Comparison of ENCODE assay signal across 24 mouse cellular contexts in genomic region chr2:109927446-109927845, GRCm38 (mm10). TPM values are rescaled to one million over a fixed set of nuclear protein-coding genes. Genes with fewer than 3 reads are reported as not detected.
A peak's percentile ranks its signal among the peaks of the same experiment; 100 is the strongest.
DNase-seq lines count a peak whose midpoint lies in the region; ATAC-seq and TF ChIP-seq lines count a peak whose summit lies in the region.
"Had no signal": no experiment of that assay in that cellular context is flagged by ENCODE, and none has a peak within 500 bp of the region (broad histone marks: within the 10 kb centered on the region; RNA-seq: fewer than 3 reads in every experiment).

No protein-coding gene starts in this region.

- H3K27me3 ChIP-seq in cerebellum, adult 2 months (ENCODE audit: control insufficient read depth, insufficient read depth, low read length): no peaks in the 10 kb centered on the region
- H3K27me3 ChIP-seq in hindbrain, embryonic 16.5 days (replicated peaks; ENCODE audit: control insufficient read depth, insufficient read depth, low read length): no peaks in the 10 kb centered on the region
- no peaks in the 10 kb centered on the region for H3K27me3 ChIP-seq in hindbrain, embryonic 14.5 days (ENCODE audit: control insufficient read depth, insufficient read depth, low read length)
- H3K27me3 ChIP-seq: CH12.LX; heart, embryonic 12.5 days; heart, embryonic 15.5 days; hindbrain, embryonic 13.5 days; Patski had no signal

- H3K4me1 ChIP-seq in cerebellum, adult 2 months (ENCODE audit: control insufficient read depth, insufficient read depth, low read length): peaks cover 15% of the 10 kb centered on the region
- no peaks in the 10 kb centered on the region for H3K4me1 ChIP-seq in hindbrain, embryonic 16.5 days (ENCODE audit: control insufficient read depth, insufficient read depth, low read depth, low read length)
- H3K4me1 ChIP-seq in hindbrain, embryonic 14.5 days (replicated peaks; ENCODE audit: control insufficient read depth, insufficient read depth, low read length): peaks cover 11% of the 10 kb centered on the region; the same call in 1 of the 2 replicates
- H3K4me1 ChIP-seq: forebrain, embryonic 13.5 days had no signal

- H3K4me2 ChIP-seq in hindbrain, embryonic 16.5 days (ENCODE audit: low read length): no peak overlapping the region
- no peak overlapping the region for H3K4me2 ChIP-seq in hindbrain, embryonic 14.5 days (replicated peaks)
- H3K4me2 ChIP-seq: forebrain, embryonic 13.5 days; heart, embryonic 12.5 days; heart, embryonic 15.5 days; hindbrain, embryonic 13.5 days had no signal

- 60% methylated on average over 7 of the region's 7 CpGs for WGBS in cerebellum, adult 2 months
- 87% methylated on average over 7 of the region's 7 CpGs for WGBS in hindbrain, embryonic 16.5 days
- WGBS in hindbrain, embryonic 14.5 days: 85% methylated on average over 7 of the region's 7 CpGs

- H3K9me3 ChIP-seq in hindbrain, embryonic 16.5 days (ENCODE audit: control insufficient read depth, low read length): no peaks in the 10 kb centered on the region
- no peaks in the 10 kb centered on the region for H3K9me3 ChIP-seq in hindbrain, embryonic 14.5 days (ENCODE audit: control insufficient read depth, low read length)
- H3K9me3 ChIP-seq: forebrain, embryonic 10.5 days; forebrain, embryonic 13.5 days; G1E; heart, embryonic 12.5 days; heart, embryonic 15.5 days; hindbrain, embryonic 10.5 days; hindbrain, embryonic 13.5 days had no signal

- no peak overlapping the region for H3K4me3 ChIP-seq in cerebellum, adult 2 months (replicated peaks; ENCODE audit: insufficient read depth, low read depth, low read length)
- H3K4me3 ChIP-seq in hindbrain, embryonic 16.5 days (ENCODE audit: low read length): no peak overlapping the region
- H3K4me3 ChIP-seq in hindbrain, embryonic 14.5 days (replicated peaks; ENCODE audit: low read length): no peak overlapping the region
- H3K4me3 ChIP-seq: forebrain, embryonic 10.5 days; forebrain, embryonic 13.5 days; heart, embryonic 12.5 days; heart, embryonic 15.5 days; hindbrain, embryonic 10.5 days; hindbrain, embryonic 13.5 days had no signal

- ATAC-seq in hindbrain, embryonic 16.5 days: peak; percentile 13; the same call in 1 of the 2 replicates
- ATAC-seq in hindbrain, embryonic 14.5 days (ENCODE audit: low FRiP score): no peak
- ATAC-seq: forebrain, embryonic 13.5 days; forebrain, embryonic 16.5 days; Patski had no signal

- TF ChIP-seq POLR2A in cerebellum, adult 2 months (IDR thresholded peaks at IDR 0.05; ENCODE audit: borderline replicate concordance, insufficient read depth, low read length): no peak

- DNase-seq in cerebellum, adult 9-10 months: peak; percentile 47
- DNase-seq in cerebellum, adult 2 months: no peak
- DNase-seq in hindbrain, embryonic 14.5 days (ENCODE audit: low spot score): no peak
- peak; percentile 23 to 49 for DNase-seq in kidney, postnatal 36 days
- no peak for DNase-seq in kidney, postnatal 10 days
- peak; percentile 61 for DNase-seq in mesoderm, embryonic 11.5 days (ENCODE audit: low read depth, low spot score)
- DNase-seq: adrenal gland, postnatal 14 days; B cell, adult 2 months; embryo, embryonic 11 days; gastrocnemius, postnatal 10 days; gastrocnemius, postnatal 36 days; heart, postnatal 10 days; heart, postnatal 36 days had no signal

- H3K36me3 ChIP-seq in hindbrain, embryonic 16.5 days (ENCODE audit: control insufficient read depth, insufficient read depth, low read length): no peaks in the 10 kb centered on the region
- H3K36me3 ChIP-seq in hindbrain, embryonic 14.5 days (replicated peaks; ENCODE audit: control insufficient read depth, insufficient read depth): no peaks in the 10 kb centered on the region
- H3K36me3 ChIP-seq: heart, embryonic 15.5 days; hindbrain, embryonic 13.5 days had no signal

- no peak overlapping the region for H3K9ac ChIP-seq in hindbrain, embryonic 16.5 days (ENCODE audit: low read depth, low read length)
- H3K9ac ChIP-seq in hindbrain, embryonic 14.5 days: no peak overlapping the region
- H3K9ac ChIP-seq: forebrain, embryonic 13.5 days; heart, embryonic 12.5 days; heart, embryonic 15.5 days; hindbrain, embryonic 13.5 days had no signal

- no peak overlapping the region; the same call in 1 of the 2 replicates for H3K27ac ChIP-seq in cerebellum, adult 2 months (ENCODE audit: insufficient read depth, low read length)
- no peak overlapping the region for H3K27ac ChIP-seq in hindbrain, embryonic 16.5 days (ENCODE audit: low read depth, low read length)
- H3K27ac ChIP-seq in hindbrain, embryonic 14.5 days: no peak overlapping the region
- H3K27ac ChIP-seq: forebrain, embryonic 10.5 days; forebrain, embryonic 13.5 days; heart, embryonic 15.5 days; hindbrain, embryonic 10.5 days; hindbrain, embryonic 13.5 days had no signal

- TF ChIP-seq CTCF in cerebellum, adult 2 months (IDR thresholded peaks at IDR 0.05; ENCODE audit: borderline replicate concordance, insufficient read depth, low read depth, low read length): no peak

RNA-seq across cellular contexts. Expression of gene Lgr4, which starts 10.0 kb away (rescaled TPM):
- polyA plus RNA-seq in cerebellum, adult 2 months (2012; rRNA removed): 21.6 and 22.3 TPM in 2 replicates
- 7.0 and 7.7 TPM in 2 replicates for polyA plus RNA-seq in hindbrain, embryonic 16.5 days (2015; fragmentation: Nextera tagmentation; extraction: Ambion mirVana)
- polyA plus RNA-seq in hindbrain, embryonic 14.5 days (2014; fragmentation: Nextera tagmentation; extraction: Ambion mirVana): 13.1 and 13.6 TPM in 2 replicates

RNA-seq across cellular contexts. Expression of gene Lin7c, which starts 36.8 kb away (rescaled TPM):
- 35.5 and 41.3 TPM in 2 replicates for polyA plus RNA-seq in cerebellum, adult 2 months (2012; rRNA removed)
- polyA plus RNA-seq in hindbrain, embryonic 16.5 days (2015; fragmentation: Nextera tagmentation; extraction: Ambion mirVana): 187 and 194 TPM in 2 replicates
- 224 and 251 TPM in 2 replicates for polyA plus RNA-seq in hindbrain, embryonic 14.5 days (2014; fragmentation: Nextera tagmentation; extraction: Ambion mirVana)

Comparison
In these comparisons a context has a peak if more than half of its experiments do, and no peak if none do; other contexts are left out.
1. DNase-seq: peak in cerebellum, adult 9-10 months (single experiment), kidney, postnatal 36 days (2 of 2) and mesoderm, embryonic 11.5 days (single experiment); none in cerebellum, adult 2 months (0 of 2), hindbrain, embryonic 14.5 days (single experiment) and kidney, postnatal 10 days (single experiment).